In the genomic region with DNA sequence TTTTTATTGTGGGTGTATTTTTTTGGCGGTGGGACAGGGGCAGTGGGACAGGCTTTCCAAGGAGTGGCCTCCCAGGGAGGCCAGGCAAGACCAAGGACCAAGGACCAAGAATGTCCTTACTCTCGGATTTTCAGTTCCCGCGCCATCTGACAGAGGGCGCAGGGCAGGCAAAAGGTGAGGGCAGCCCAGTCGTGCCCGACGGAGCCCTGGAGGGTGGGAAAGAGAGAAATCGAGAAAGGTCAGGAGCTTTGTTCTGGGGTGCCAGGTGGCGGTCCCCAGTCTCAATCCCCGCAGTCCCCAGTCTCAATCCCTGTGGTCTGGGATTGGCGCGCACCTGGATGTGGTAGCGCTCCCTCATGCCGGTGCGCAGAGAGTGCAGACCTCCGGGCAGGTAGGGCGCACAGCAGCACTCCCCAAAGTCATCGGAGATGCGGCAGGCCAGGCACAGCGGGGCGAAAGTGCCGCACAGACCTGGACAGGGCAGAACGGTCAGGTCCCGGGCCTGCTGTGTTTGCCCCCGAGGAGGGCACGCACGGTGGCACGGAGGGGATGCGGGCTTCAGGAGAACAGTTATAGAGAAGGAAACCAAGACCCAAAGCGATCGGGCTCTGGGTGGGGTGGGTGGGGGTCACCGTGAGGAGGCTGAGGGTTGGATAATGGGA, we compare ENCODE assay signal across 9 mouse cellular contexts. TPM values are rescaled to one million over a fixed set of nuclear protein-coding genes. Genes with fewer than 3 reads are reported as not detected.
DNase-seq lines count a peak whose midpoint lies in the region; ATAC-seq lines count a peak whose summit lies in the region.
"Had no signal": no experiment of that assay in that cellular context is flagged by ENCODE, and none has a peak within 500 bp of the region (broad histone marks: within the 10 kb centered on the region; RNA-seq: fewer than 3 reads in every experiment).

No protein-coding gene starts in this region.

- peaks cover 30% of the 10 kb centered on the region for H3K4me1 ChIP-seq in forebrain, embryonic 10.5 days
- H3K4me1 ChIP-seq in forebrain, embryonic 16.5 days (replicated peaks; ENCODE audit: control insufficient read depth, insufficient read depth, low read length), result peaks cover 9% of the 10 kb centered on the region
- peaks cover 18% of the 10 kb centered on the region for H3K4me1 ChIP-seq in neural tube, embryonic 12.5 days
- H3K4me1 ChIP-seq: liver, embryonic 13.5 days had no signal

- peaks cover 20% of the 10 kb centered on the region for H3K36me3 ChIP-seq in forebrain, embryonic 10.5 days (replicated peaks)
- H3K36me3 ChIP-seq in forebrain, embryonic 16.5 days (ENCODE audit: control insufficient read depth, insufficient read depth), result peaks cover 7% of the 10 kb centered on the region; the same call in 1 of the 2 replicates
- peaks cover 19% of the 10 kb centered on the region for H3K36me3 ChIP-seq in neural tube, embryonic 12.5 days
- H3K36me3 ChIP-seq: liver, embryonic 13.5 days had no signal

- WGBS in forebrain, embryonic 10.5 days, result 1% methylated on average over 33 of the region's 33 CpGs
- whole genome bisulfite sequencing in forebrain, embryonic 16.5 days, result 2% methylated on average over 33 of the region's 33 CpGs
- 2% methylated on average over 33 of the region's 33 CpGs for WGBS in neural tube, embryonic 12.5 days

- H3K27ac ChIP-seq in forebrain, embryonic 10.5 days, result no peak overlapping the region
- H3K27ac ChIP-seq in forebrain, embryonic 16.5 days (ENCODE audit: low read length), result no peak overlapping the region
- H3K27ac ChIP-seq in neural tube, embryonic 12.5 days, result no peak overlapping the region
- H3K27ac ChIP-seq: liver, embryonic 13.5 days had no signal

- peaks cover 68% of the 10 kb centered on the region for H3K27me3 ChIP-seq in forebrain, embryonic 10.5 days (ENCODE audit: poor library complexity, severe bottlenecking)
- peaks cover 19% of the 10 kb centered on the region for H3K27me3 ChIP-seq in forebrain, embryonic 16.5 days (replicated peaks; ENCODE audit: control insufficient read depth, insufficient read depth, low read length)
- H3K27me3 ChIP-seq in neural tube, embryonic 12.5 days (replicated peaks), result peaks cover 35% of the 10 kb centered on the region

- intact Hi-C loops in left cerebral cortex, postnatal 36 days (cut with DNase I), result no loop called here

- no peak overlapping the region for H3K9ac ChIP-seq in forebrain, embryonic 16.5 days (replicated peaks; ENCODE audit: low read depth, low read length)
- no peak overlapping the region for H3K9ac ChIP-seq in neural tube, embryonic 12.5 days
- H3K9ac ChIP-seq: liver, embryonic 13.5 days had no signal

- peak overlapping the region; percentile 22; the same call in 1 of the 2 replicates for H3K4me3 ChIP-seq in forebrain, embryonic 10.5 days
- no peak overlapping the region for H3K4me3 ChIP-seq in forebrain, embryonic 16.5 days (replicated peaks; ENCODE audit: low read length)
- no peak overlapping the region for H3K4me3 ChIP-seq in neural tube, embryonic 12.5 days
- H3K4me3 ChIP-seq: liver, embryonic 13.5 days had no signal

- DNase-seq in forebrain, embryonic 10.5 days (ENCODE audit: extremely low spot score, low spot score), result no peak
- DNase-seq in adrenal gland, postnatal 14 days, result peak; percentile 60
- DNase-seq in forelimb bud, embryonic 11.5 days (ENCODE audit: low read depth, low spot score), result peak; percentile 25
- DNase-seq in kidney, postnatal 25 days, result peak; percentile 51 to 63
- DNase-seq in frontal cortex, postnatal 10 days (ENCODE audit: low spot score in 2 of 2), result no peak
- no peak for DNase-seq in left cerebral cortex, postnatal 36 days (ENCODE audit: low spot score in 2 of 2)
- DNase-seq: liver, embryonic 13.5 days had no signal

- ATAC-seq in forebrain, embryonic 16.5 days, result no peak
- no peak for ATAC-seq in neural tube, embryonic 12.5 days (ENCODE audit: low FRiP score, low read depth)

- no peak overlapping the region for H3K4me2 ChIP-seq in forebrain, embryonic 16.5 days (ENCODE audit: low read length)
- H3K4me2 ChIP-seq in neural tube, embryonic 12.5 days (replicated peaks), result 0 out of 2 replicates have a peak overlapping the region, but pooled peaks have one; percentile 12
- H3K4me2 ChIP-seq: liver, embryonic 13.5 days had no signal

- no peaks in the 10 kb centered on the region for H3K9me3 ChIP-seq in forebrain, embryonic 10.5 days
- H3K9me3 ChIP-seq in forebrain, embryonic 16.5 days (ENCODE audit: control insufficient read depth, low read length), result no peaks in the 10 kb centered on the region
- no peaks in the 10 kb centered on the region for H3K9me3 ChIP-seq in neural tube, embryonic 12.5 days
- H3K9me3 ChIP-seq: liver, embryonic 13.5 days had no signal

RNA-seq across cellular contexts. Expression of gene Cnfn, which starts 1.8 kb away (rescaled TPM):
- polyA plus RNA-seq in forebrain, embryonic 10.5 days (2016; fragmentation: Nextera tagmentation; extraction: Ambion mirVana), result not detected in 2 replicates
- 0.50 TPM in 1 of 2 replicates, not detected in the other for polyA plus RNA-seq in forebrain, embryonic 16.5 days (2015; fragmentation: Nextera tagmentation; extraction: Ambion mirVana)
- total RNA-seq in adrenal gland, postnatal 14 days (2021), result not detected in 2 replicates
- not detected in 2 replicates for polyA plus RNA-seq in neural tube, embryonic 12.5 days (2016; fragmentation: Nextera tagmentation; extraction: Ambion mirVana)
- not detected for total RNA-seq in left cerebral cortex, postnatal 36 days (2021)

RNA-seq across cellular contexts. Expression of gene Lipe, which starts 30.7 kb away (rescaled TPM):
- 7.4 and 7.5 TPM in 2 replicates for polyA plus RNA-seq in forebrain, embryonic 10.5 days (2016; fragmentation: Nextera tagmentation; extraction: Ambion mirVana)
- polyA plus RNA-seq in forebrain, embryonic 16.5 days (2015; fragmentation: Nextera tagmentation; extraction: Ambion mirVana), result 17.7 and 18.5 TPM in 2 replicates
- total RNA-seq in adrenal gland, postnatal 14 days (2021), result 400 and 439 TPM in 2 replicates
- 10.7 and 11.6 TPM in 2 replicates for polyA plus RNA-seq in neural tube, embryonic 12.5 days (2016; fragmentation: Nextera tagmentation; extraction: Ambion mirVana)
- 10 to 100 TPM in 1 of 2 experiments, 1 to 10 TPM in 1; 6.0 to 11.2 TPM for total RNA-seq in left cerebral cortex, postnatal 36 days (2021)

RNA-seq across cellular contexts. Expression of gene Cxcl17, which starts 44.9 kb away (rescaled TPM):
- polyA plus RNA-seq in forebrain, embryonic 10.5 days (2016; fragmentation: Nextera tagmentation; extraction: Ambion mirVana), result 0.43 and 0.71 TPM in 2 replicates
- polyA plus RNA-seq in forebrain, embryonic 16.5 days (2015; fragmentation: Nextera tagmentation; extraction: Ambion mirVana), result 0.34 and 0.96 TPM in 2 replicates
- 0.53 TPM in 1 of 2 replicates, not detected in the other for total RNA-seq in adrenal gland, postnatal 14 days (2021)
- 0.37 and 0.53 TPM in 2 replicates for polyA plus RNA-seq in neural tube, embryonic 12.5 days (2016; fragmentation: Nextera tagmentation; extraction: Ambion mirVana)
- not detected for total RNA-seq in left cerebral cortex, postnatal 36 days (2021)
- polyA plus RNA-seq: liver, embryonic 13.5 days had no signal

RNA-seq across cellular contexts. Expression of gene Megf8, which starts 50.8 kb away (rescaled TPM):
- polyA plus RNA-seq in forebrain, embryonic 10.5 days (2016; fragmentation: Nextera tagmentation; extraction: Ambion mirVana), result 15.2 and 16.6 TPM in 2 replicates
- 22.6 and 25.0 TPM in 2 replicates for polyA plus RNA-seq in forebrain, embryonic 16.5 days (2015; fragmentation: Nextera tagmentation; extraction: Ambion mirVana)
- total RNA-seq in adrenal gland, postnatal 14 days (2021), result 39.1 and 39.7 TPM in 2 replicates
- polyA plus RNA-seq in neural tube, embryonic 12.5 days (2016; fragmentation: Nextera tagmentation; extraction: Ambion mirVana), result 19.1 and 19.6 TPM in 2 replicates
- 100 to 1,000 TPM; 108 to 110 TPM for total RNA-seq in left cerebral cortex, postnatal 36 days (2021)

Comparison
In these comparisons a context has a peak if more than half of its experiments do, and no peak if none do; other contexts are left out.
1. DNase-seq: peak in adrenal gland, postnatal 14 days (single experiment), forelimb bud, embryonic 11.5 days (single experiment) and kidney, postnatal 25 days (2 of 2); none in forebrain, embryonic 10.5 days (single experiment), frontal cortex, postnatal 10 days (0 of 2) and left cerebral cortex, postnatal 36 days (0 of 2).